Mouse (Mus musculus) adrenal gland (tissue): ENCODE data around the gene Xbp1.

Experiments
- intact Hi-C: fragments of 180-260 bp; cut with DNase I; formaldehyde crosslinking; loops from one replicate; pipeline ENCODE4 v1.15.1; 2025

The Xbp1 gene

DNA sequence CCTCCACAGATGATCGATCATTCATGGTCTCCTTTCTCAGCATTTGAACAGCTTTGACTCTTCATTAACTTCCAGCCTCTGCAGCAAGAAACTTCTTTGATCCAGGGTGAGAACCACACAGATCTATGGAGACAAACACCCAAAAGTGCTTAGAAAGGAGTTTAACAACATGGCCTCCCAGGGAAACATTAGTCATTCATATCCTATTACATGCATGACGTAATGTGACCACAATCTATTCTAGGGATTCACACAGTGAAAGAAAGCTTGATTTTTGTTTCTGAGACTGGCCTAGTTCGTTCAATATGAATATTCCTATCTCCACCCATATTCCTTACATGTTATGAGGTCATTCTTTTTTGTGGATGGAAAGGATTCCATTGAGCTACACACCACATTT, 45.1 kb downstream of the Xbp1 start:
- intact Hi-C loops = no loop called here

- intact Hi-C loops = no loop called here
Measured at GRCm38 (mm10) chr11:5566506-5566905, 46.0 kb downstream of the Xbp1 start.

GRCm38 (mm10) chr11:5567654-5568053, 47.2 kb downstream of the Xbp1 start:
- intact Hi-C loops = no loop called here

DNA sequence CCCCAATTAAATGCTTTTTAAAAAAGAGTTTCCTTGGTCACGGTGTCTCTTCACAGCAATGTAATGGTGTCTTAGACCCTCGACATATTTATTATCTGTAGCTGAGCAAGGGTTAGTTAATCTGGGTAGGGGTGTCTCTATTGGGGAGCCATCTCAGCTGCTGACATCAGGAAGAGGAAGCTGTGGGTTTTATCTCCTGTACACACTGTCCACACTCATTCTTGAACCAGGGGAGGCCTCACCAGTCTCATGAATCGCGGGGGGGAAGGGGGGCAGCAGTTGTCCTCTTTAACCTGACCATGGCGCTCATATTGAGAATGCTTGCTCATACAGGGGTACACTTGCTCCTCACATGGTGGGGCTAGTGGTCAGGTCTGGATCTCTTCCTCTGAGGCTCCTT, 47.6 kb downstream of the Xbp1 start:
- intact Hi-C loops = no loop called here

- intact Hi-C loops = no loop called here
Measured at GRCm38 (mm10) chr11:5569474-5569873, 49.0 kb downstream of the Xbp1 start, which contains the start of gene Ankrd36. Gene Ankrd36 (plus strand): TSS chr11:5569684.

GRCm38 (mm10) chr11:5571856-5572255, 51.4 kb downstream of the Xbp1 start:
- intact Hi-C loops = no loop called here

GRCm38 (mm10) chr11:5573821-5574220, 53.4 kb downstream of the Xbp1 start:
- intact Hi-C loops = no loop called here

GRCm38 (mm10) chr11:5575046-5575445, 54.6 kb downstream of the Xbp1 start:
- intact Hi-C loops = no loop called here
